Mouse (Mus musculus) granulocyte monocyte progenitor cell, adult 5-6 weeks (primary cell): ENCODE results near the gene Gk5. TPM values are rescaled to one million over a fixed set of nuclear protein-coding genes. Genes with fewer than 3 reads are reported as not detected.

Source experiments
- ATAC-seq: replicated peaks from 2 replicates; pipeline ENCODE4 v1.8.0; 2016; ENCODE audit warnings: mild to moderate bottlenecking, moderate TSS enrichment, inconsistent platforms; ENCODE audit not compliant: poor library complexity, severe bottlenecking
- total RNA-seq, 2 experiments: library from RNA; stranded (forward) in 1 of 2; stranded (reverse) in 1 of 2; fragments of 200-712, 200-1000 nt in 1 of 2; fragments of >200 nt in 1 of 2; fragmentation: Nextera tagmentation in 1 of 2; gene quantifications; 2 replicates each; pipeline ENCODE4 v1.2.3; 2014 to 2017

The Gk5 gene
- total RNA-seq, 2 experiments from 2014 or later = 3.0 to 3.1 TPM

DNA sequence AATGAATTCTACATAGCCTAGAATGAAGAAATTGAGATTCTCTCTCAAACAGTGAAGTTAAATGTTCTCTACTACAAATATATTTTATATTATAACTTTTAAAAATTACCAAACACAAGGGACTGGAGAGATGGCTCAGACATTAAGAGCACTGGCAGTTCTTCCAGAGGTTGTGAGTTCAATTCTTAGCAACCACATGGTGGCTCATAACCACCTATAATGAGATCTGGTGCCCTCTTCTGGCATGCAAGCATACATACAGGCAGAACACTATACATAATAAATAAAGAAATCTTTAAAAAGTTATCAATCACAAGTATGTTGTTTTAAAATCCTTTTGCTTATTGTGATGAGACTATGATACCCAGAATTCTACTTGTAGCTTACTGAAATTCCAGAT lies 98.6 kb downstream of the Gk5 start:
- no peak for ATAC-seq

DNA sequence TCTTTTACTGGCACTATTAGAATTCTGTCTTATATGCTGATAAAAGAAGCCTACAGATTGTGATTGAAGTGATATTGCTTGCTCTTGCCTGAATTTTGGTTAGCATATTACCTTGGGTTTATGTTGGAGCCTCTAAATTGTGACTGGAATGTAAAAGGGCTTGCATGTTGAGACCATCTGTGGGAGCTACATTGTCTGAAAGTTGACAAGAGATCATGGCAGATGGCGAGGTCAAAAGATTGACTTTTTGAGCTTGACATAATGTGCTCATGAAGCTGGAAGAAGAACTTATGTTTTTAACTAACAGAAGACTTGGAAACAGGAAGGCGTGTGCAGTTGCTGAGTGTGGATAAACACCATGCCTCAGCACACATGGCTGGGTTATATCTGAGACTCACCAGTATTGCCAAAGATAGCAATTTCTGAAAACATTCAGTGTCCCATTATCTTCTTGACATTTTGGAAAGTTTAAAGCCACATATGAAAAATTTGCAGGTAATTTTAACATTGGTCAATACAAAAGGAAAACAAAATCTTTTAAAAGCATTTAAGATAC lies 100.0 kb downstream of the Gk5 start:
- no peak for ATAC-seq

DNA sequence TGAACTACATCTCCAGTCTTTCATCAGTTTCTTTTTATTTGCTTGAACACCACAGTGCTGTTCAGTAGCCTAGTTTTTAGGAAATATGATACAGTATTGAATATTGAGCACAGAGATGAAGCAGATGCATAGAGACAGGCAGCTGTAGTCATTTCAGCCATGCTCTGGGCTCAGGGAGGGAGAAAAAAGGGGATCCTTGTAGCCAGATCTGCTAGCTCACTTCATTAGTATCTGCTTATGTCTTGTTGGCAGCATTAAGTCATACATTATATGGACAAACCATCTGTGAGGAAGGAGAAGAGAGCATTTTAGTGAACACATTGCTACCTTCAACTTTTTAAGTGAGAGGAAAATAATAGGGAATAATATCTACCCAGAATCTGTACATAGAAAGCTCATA lies 101.3 kb downstream of the Gk5 start:
- no peak for ATAC-seq

DNA sequence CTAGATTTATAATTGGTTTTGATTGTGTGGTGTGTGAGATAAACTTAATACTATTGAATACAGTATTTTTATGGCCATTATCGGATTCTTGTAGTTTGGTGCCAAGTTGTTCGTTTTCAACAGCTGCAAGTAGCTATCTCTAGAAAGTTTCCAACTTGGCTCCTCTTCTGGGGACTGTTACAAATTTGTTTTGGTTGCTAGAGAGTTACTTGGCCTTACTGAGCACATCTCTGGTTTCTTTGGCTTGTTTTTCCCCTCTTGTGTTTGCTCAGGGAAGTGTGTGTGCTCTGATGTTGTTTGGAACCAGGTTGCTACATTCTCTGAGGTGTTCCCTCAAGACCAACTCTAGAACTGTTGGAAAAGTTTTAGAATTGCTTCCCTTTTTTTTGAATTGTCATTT lies 104.1 kb downstream of the Gk5 start:
- no peak for ATAC-seq

DNA sequence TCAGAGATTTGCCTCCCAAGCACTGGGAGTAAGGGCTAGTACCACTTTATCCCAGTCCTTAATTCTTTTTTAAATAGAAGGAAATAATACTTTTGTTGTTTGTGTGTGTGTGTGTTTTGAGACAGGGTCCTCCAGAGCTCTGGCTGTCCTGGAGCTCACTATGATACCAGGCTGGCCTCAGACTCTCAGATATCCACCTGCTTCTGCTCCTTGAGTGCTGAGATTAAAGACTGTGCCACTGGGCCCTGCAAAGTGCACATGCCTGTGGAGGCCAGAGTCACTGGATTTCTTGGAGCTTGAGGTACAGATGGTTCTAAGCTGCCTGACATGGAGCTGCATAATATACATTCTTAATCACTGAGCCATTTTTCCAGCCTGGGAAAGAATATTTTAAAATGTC lies 109.1 kb downstream of the Gk5 start:
- ATAC-seq = no peak

DNA sequence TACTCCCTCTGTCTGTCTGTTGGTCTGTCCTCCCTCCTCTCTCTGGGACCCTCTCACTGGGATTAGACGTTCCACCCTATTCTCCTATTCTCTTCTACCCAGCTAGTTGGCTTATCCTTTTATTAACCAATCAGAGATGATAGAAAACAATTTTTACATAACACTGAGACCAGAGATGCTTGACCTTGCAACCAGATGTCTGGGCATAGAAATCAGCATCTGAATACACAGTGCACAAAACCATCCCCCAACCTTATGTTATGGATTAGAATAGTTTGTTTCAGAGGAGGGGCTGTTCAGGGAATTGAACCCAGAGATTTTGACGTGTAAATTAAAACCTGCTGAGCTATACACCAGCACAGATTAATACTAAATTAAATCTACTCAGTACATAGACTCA lies 111.1 kb downstream of the Gk5 start:
- ATAC-seq = no peak

Other genes with a start within 250 kb of the Gk5 start
- 29.8 and 41.5 TPM in 2 replicates for gene Xrn1, start 164.6 kb upstream of the Gk5 start, total RNA-seq (2014; fragmentation: Nextera tagmentation)
- gene Xrn1, start 164.6 kb upstream of the Gk5 start, total RNA-seq (2017) = 19.4 and 22.7 TPM in 2 replicates
- gene Tfdp2, start 76.9 kb downstream of the Gk5 start, total RNA-seq (2014; fragmentation: Nextera tagmentation) = 13.1 and 24.4 TPM in 2 replicates
- 35.9 and 38.8 TPM in 2 replicates for gene Tfdp2, start 76.9 kb downstream of the Gk5 start, total RNA-seq (2017)
- gene Atp1b3, start 245.1 kb downstream of the Gk5 start, total RNA-seq (2014; fragmentation: Nextera tagmentation) = 124 and 164 TPM in 2 replicates
- 125 and 147 TPM in 2 replicates for gene Atp1b3, start 245.1 kb downstream of the Gk5 start, total RNA-seq (2017)